In the genomic region with DNA sequence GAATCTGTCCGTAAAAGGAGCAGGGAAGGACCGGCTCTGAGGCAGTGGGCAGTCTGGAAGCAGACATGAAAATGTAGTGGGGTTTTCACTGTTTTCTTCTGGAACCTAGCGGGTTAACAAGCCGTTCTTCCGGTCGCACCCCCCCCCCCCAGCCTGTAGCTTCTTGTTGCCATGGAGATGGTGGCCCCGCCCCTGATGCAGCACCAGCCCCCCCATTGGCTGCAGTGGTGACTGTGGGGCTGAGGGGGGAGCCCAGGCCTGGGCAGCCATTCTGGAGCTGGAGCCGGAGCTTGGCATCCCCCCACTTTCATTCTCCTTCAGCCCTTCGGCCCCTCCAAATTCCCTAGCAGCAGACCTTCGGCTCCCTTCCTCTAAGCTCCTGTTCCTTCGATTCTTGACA, we compare ENCODE assay signal across 8 mouse cellular contexts. TPM values are rescaled to one million over a fixed set of nuclear protein-coding genes. Genes with fewer than 3 reads are reported as not detected.
DNase-seq lines count a peak whose midpoint lies in the region; TF ChIP-seq lines count a peak whose summit lies in the region.

No protein-coding gene starts in this region.

- TF ChIP-seq CTCF in ES-Bruce4 (IDR thresholded peaks at IDR 0.05; ENCODE audit: low read depth, low read length): no peak
- no peak for TF ChIP-seq CTCF in brain, embryonic 14.5 days (IDR thresholded peaks at IDR 0.05; ENCODE audit: borderline replicate concordance, extremely low read depth, insufficient read depth, insufficient read length)

- peak; percentile 96 for DNase-seq in brain, embryonic 14.5 days (ENCODE audit: low read depth)
- DNase-seq in gastrocnemius, adult 18-20 months (ENCODE audit: low spot score): peak; percentile 48
- peak; percentile 80 for DNase-seq in induced T-regulatory cell, adult 2 months (ENCODE audit: low read depth)
- DNase-seq in left cerebral cortex, postnatal 4 days: peak; percentile 91
- DNase-seq in midbrain, embryonic 10.5 days (ENCODE audit: low spot score): peak; percentile 90
- peak; percentile 35 for DNase-seq in skeletal muscle tissue, adult 2 months (ENCODE audit: low read depth, low spot score)
- no peak for DNase-seq in MN1 (ENCODE audit: low spot score)

- peak overlapping the region; percentile 32; the same call in 1 of the 2 replicates for H3K4me3 ChIP-seq in ES-Bruce4 (ENCODE audit: low read depth, low read length)
- H3K4me3 ChIP-seq in midbrain, embryonic 10.5 days: peak overlapping the region; percentile 80

- peaks cover 1% of the 10 kb centered on the region for H3K4me1 ChIP-seq in ES-Bruce4 (ENCODE audit: control insufficient read depth, insufficient read depth, low read length)
- H3K4me1 ChIP-seq in midbrain, embryonic 10.5 days: peaks cover 83% of the 10 kb centered on the region

- H3K27ac ChIP-seq in ES-Bruce4 (ENCODE audit: insufficient read depth, low read length): no peak overlapping the region
- peak overlapping the region; percentile 87 for H3K27ac ChIP-seq in midbrain, embryonic 10.5 days (replicated peaks)

- TF ChIP-seq POLR2A in ES-Bruce4 (IDR thresholded peaks at IDR 0.05; ENCODE audit: insufficient read depth, low read length): no peak
- TF ChIP-seq POLR2A in brain, embryonic 14.5 days (IDR thresholded peaks at IDR 0.05; ENCODE audit: borderline replicate concordance, extremely low read depth, insufficient read depth, insufficient read length, poor library complexity, severe bottlenecking): no peak

- peak overlapping the region; percentile 16; the same call in 1 of the 2 replicates for H3K9ac ChIP-seq in ES-Bruce4 (ENCODE audit: low read depth, poor library complexity, severe bottlenecking)

- TF ChIP-seq EP300 in ES-Bruce4 (IDR thresholded peaks at IDR 0.05; ENCODE audit: insufficient read depth, low read depth, low read length): no peak

- under 1% methylated on average over 11 of the region's 11 CpGs for WGBS in midbrain, embryonic 10.5 days

- intact Hi-C loops in left cerebral cortex, postnatal 4 days (cut with DNase I): no loop called here

- H3K36me3 ChIP-seq in ES-Bruce4 (ENCODE audit: control insufficient read depth, insufficient read depth, low read length, poor library complexity, severe bottlenecking): no peaks in the 10 kb centered on the region
- peaks cover 20% of the 10 kb centered on the region for H3K36me3 ChIP-seq in midbrain, embryonic 10.5 days

- H3K9me3 ChIP-seq in ES-Bruce4 (replicated peaks; ENCODE audit: control insufficient read depth, insufficient read depth, low read length, poor library complexity, severe bottlenecking): no peaks in the 10 kb centered on the region
- no peaks in the 10 kb centered on the region for H3K9me3 ChIP-seq in midbrain, embryonic 10.5 days (replicated peaks)

- no peaks in the 10 kb centered on the region; the same call in 1 of the 2 replicates for H3K27me3 ChIP-seq in ES-Bruce4 (ENCODE audit: control insufficient read depth, insufficient read depth, low read length, poor library complexity, severe bottlenecking)
- H3K27me3 ChIP-seq in midbrain, embryonic 10.5 days (ENCODE audit: low read depth, poor library complexity, severe bottlenecking): 0 out of 2 replicates have a peak, but pooled peaks cover 12% of the 10 kb centered on the region

RNA-seq across cellular contexts. Expression of gene Syngap1, which starts 10.4 kb away (rescaled TPM):
- 23.5 and 24.5 TPM in 2 replicates for polyA plus RNA-seq in ES-Bruce4 (2011; ENCODE audit: insufficient read depth, insufficient read length, low read depth, missing spikeins)
- polyA plus RNA-seq in brain, embryonic 14.5 days (2012; rRNA removed): 120 and 136 TPM in 2 replicates
- 1 to 10 TPM; 2.2 to 2.8 TPM for total RNA-seq in gastrocnemius, adult 18-20 months (2021)
- 100 to 1,000 TPM; 350 to 366 TPM for total RNA-seq in left cerebral cortex, postnatal 4 days (2021)
- polyA plus RNA-seq in midbrain, embryonic 10.5 days (2016; fragmentation: Nextera tagmentation; extraction: Ambion mirVana): 1.5 TPM in 2 replicates

RNA-seq across cellular contexts. Expression of gene Cuta, which starts 12.0 kb away (rescaled TPM):
- 58.9 and 63.0 TPM in 2 replicates for polyA plus RNA-seq in ES-Bruce4 (2011; ENCODE audit: insufficient read depth, insufficient read length, low read depth, missing spikeins)
- 88.9 and 145 TPM in 2 replicates for polyA plus RNA-seq in brain, embryonic 14.5 days (2012; rRNA removed)
- 100 to 1,000 TPM; 103 to 109 TPM for total RNA-seq in gastrocnemius, adult 18-20 months (2021)
- 10 to 100 TPM; 78.8 TPM for total RNA-seq in left cerebral cortex, postnatal 4 days (2021)
- polyA plus RNA-seq in midbrain, embryonic 10.5 days (2016; fragmentation: Nextera tagmentation; extraction: Ambion mirVana): 175 and 179 TPM in 2 replicates

RNA-seq across cellular contexts. Expression of gene Phf1, which starts 18.6 kb away (rescaled TPM):
- polyA plus RNA-seq in ES-Bruce4 (2011; ENCODE audit: insufficient read depth, insufficient read length, low read depth, missing spikeins): 7.8 and 8.7 TPM in 2 replicates
- 50.0 and 66.4 TPM in 2 replicates for polyA plus RNA-seq in brain, embryonic 14.5 days (2012; rRNA removed)
- total RNA-seq in gastrocnemius, adult 18-20 months (2021): 10 to 100 TPM in 1 of 2 experiments, 1 to 10 TPM in 1; 8.2 to 11.3 TPM
- total RNA-seq in left cerebral cortex, postnatal 4 days (2021): 10 to 100 TPM; 30.5 to 33.6 TPM
- 3.1 and 4.7 TPM in 2 replicates for polyA plus RNA-seq in midbrain, embryonic 10.5 days (2016; fragmentation: Nextera tagmentation; extraction: Ambion mirVana)

RNA-seq across cellular contexts. Expression of gene Zbtb9, which starts 21.6 kb away (rescaled TPM):
- polyA plus RNA-seq in ES-Bruce4 (2011; ENCODE audit: insufficient read depth, insufficient read length, low read depth, missing spikeins): 11.0 and 12.4 TPM in 2 replicates
- 22.9 and 25.1 TPM in 2 replicates for polyA plus RNA-seq in brain, embryonic 14.5 days (2012; rRNA removed)
- total RNA-seq in gastrocnemius, adult 18-20 months (2021): under 1 TPM; 0.66 TPM
- 10 to 100 TPM; 17.0 to 18.1 TPM for total RNA-seq in left cerebral cortex, postnatal 4 days (2021)
- 18.6 and 18.8 TPM in 2 replicates for polyA plus RNA-seq in midbrain, embryonic 10.5 days (2016; fragmentation: Nextera tagmentation; extraction: Ambion mirVana)

RNA-seq across cellular contexts. Expression of gene Kifc5b, which starts 34.5 kb away (rescaled TPM):
- polyA plus RNA-seq in ES-Bruce4 (2011; ENCODE audit: insufficient read depth, insufficient read length, low read depth, missing spikeins): 43.0 and 43.2 TPM in 2 replicates
- 9.9 and 15.7 TPM in 2 replicates for polyA plus RNA-seq in brain, embryonic 14.5 days (2012; rRNA removed)
- under 1 TPM; 0.37 to 0.43 TPM for total RNA-seq in gastrocnemius, adult 18-20 months (2021)
- total RNA-seq in left cerebral cortex, postnatal 4 days (2021): 1 to 10 TPM; 4.8 to 6.0 TPM
- polyA plus RNA-seq in midbrain, embryonic 10.5 days (2016; fragmentation: Nextera tagmentation; extraction: Ambion mirVana): 10.6 and 12.1 TPM in 2 replicates
